Mouse (Mus musculus) spleen, postnatal 10 days (tissue): ENCODE data around the gene Rheb.
A peak's percentile ranks its signal among the peaks of the same experiment; 100 is the strongest.
"Not testable (repeated sequence)": the region's sequence is repeated elsewhere in the genome, so short reads cannot be mapped to it uniquely, and the experiment has no call there.

Source experiments
- DNase-seq, 2 experiments: peaks; one replicate each; pipeline ENCODE4 v3.0.0; 2021 to 2022; ENCODE audit warnings: low spot score in 2 of 2

Gene Rheb

GRCm38 (mm10) chr5:24841662-24842273 is 656 bp downstream of the Rheb start:
- peak in 1 of 2 experiments; percentile 72 for DNase-seq

DNA sequence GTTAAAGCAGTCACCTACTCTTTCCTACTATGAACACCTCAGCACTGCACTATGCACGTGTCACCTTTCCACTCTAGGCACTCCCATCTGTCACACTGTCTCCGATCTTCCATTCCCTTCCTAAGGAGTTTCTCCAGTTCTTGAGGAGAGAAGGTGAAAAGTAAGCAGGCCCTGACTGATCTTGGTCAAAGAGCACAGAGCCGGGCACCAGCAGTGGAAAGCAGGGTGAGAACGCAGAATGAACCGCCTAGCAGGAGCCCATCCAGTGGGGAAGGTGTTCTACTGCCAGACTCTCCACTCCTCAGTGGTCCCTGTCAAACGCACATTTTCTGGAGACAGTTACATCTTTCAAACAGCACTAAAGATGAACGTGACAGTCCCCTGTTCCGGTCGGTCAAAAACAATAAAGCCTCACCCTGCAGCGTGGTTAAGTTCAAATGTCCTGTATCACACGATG is 1.4 kb downstream of the Rheb start:
- peak; percentile 31 to 34 for DNase-seq

GRCm38 (mm10) chr5:24834491-24834890 is 7.9 kb downstream of the Rheb start:
- DNase-seq, result no peak

- DNase-seq, result no peak
These were observed 10.5 kb downstream of the Rheb start for GRCm38 (mm10) chr5:24831912-24832311.

DNA sequence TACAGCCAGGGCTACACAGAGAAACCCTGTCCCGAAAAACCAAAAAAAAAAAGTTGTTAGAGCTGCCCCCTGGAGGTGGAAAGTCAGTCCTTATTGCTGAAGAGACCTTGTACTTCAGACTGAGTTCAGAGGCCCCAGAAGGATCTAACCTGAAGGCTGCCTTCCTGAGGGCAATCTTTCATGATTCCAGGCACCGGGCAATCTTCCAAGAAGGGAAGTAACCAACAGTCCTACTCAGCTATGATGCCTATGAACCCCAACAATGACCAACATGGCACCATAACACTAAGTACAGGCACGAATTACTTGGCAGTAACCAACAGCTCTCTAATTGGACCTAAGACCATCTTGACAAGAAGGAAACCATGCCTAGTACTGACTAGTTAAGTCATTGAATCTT is 14.0 kb downstream of the Rheb start:
- DNase-seq, result no peak

GRCm38 (mm10) chr5:24827173-24827572 is 15.3 kb downstream of the Rheb start:
- DNase-seq, result no peak

DNA sequence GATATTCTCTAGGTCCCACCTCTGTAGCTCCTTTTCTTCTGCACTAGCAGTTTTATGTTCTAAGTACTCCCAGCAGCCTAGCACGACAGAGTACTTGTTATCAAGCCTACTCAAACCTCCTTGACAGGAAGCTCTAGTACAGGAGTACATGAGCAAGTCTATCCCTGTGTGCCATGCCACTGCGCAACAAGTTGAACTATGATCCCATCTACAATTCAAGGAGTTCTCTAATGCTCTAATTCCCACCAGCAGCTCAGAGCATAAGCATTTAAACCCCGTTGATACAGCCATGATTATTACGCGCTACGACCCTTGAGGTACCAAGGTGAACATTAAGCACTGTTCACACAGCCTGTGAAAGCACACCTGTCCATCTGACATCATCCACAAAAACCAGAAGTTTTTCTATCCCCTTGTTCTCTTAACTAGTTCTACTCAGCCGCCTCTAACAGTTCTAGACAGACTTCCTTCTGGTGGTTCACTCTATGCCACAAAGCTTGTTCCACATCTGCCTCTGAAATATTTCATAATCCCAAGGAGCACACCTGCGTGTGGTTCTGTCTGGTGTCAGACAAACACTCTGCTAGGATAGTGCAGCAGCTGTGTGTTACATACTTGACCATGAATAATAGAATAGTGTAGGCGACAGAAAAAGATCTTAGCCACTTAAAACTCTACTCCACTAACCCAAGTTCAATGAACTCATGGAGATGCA is 16.2 kb downstream of the Rheb start:
- no peak for DNase-seq

DNA sequence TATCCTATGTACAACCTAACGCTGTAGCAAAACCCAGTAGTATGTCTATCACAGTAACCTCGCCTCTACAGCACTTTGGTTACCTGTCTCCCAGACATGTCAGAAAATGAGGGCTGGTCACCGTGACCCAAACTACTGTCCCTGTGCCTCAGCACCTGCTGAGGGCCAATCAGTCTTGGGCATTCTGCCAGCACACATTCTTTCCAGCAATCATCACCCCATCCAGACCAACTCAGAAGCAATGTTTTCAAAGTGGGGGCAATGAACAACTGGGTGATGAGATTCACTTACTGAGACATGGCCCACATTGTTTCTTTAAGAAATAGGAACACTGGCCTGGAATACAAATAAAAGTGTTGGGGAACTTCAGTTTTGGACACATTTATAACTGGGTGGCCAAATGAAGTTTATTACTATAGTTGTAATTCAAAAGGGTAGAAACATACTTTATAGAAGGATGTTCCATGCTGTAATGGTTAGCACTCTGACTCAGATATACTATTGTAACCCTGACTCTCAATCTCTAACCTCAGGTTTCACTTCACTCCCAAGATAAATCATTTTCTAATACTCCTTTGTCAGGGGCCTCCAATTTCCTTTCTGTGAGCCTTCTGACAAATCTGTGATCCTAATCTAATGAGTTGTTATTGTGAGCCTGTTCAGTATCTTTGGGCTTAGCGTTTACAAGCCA is 16.9 kb downstream of the Rheb start:
- no peak for DNase-seq

DNA sequence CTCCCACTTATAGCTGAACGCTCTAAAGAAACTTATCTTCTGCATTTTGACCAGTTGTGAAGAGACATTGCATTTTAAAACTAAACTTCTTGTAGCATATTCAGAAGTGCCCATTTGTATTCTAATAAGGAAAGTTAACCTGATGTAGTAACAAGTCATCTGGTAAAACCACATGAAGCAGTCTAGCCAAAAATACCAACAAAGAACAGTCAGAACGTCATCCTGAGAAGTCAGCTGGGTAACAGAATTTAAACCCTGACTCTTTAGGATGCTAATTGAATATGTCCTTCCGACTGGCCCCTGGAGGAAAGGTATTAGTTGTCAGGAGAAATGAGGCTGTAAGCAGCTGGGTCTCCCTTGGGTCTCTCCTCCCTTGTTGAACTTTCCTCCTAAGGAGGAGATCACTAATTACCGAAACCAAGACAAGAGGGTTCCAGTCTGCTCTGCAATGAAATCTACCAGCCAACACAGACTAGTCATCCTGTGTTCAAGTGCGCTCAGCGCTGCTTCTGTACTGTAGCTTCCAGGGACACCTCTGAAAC is 18.5 kb downstream of the Rheb start:
- no peak for DNase-seq

DNA sequence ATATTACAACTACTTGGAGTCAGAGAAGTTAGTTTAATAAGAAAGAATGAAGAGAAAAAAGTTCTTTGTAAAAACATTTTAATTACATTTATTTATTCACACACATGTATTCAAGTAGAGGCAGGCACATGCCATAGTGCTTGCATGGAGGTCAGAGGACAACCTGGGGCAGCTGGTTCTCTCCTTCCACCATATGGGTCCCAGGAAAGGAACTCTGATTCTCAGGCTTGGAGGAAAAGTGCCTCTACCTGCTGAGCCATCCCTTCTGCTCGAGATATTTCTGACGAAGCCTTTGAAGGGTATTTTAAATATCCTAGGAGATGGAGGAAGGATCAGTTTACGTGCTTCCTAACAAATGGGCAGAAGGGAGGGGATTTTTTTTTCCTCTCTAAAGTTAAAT is 19.6 kb downstream of the Rheb start:
- DNase-seq, result no peak

DNA sequence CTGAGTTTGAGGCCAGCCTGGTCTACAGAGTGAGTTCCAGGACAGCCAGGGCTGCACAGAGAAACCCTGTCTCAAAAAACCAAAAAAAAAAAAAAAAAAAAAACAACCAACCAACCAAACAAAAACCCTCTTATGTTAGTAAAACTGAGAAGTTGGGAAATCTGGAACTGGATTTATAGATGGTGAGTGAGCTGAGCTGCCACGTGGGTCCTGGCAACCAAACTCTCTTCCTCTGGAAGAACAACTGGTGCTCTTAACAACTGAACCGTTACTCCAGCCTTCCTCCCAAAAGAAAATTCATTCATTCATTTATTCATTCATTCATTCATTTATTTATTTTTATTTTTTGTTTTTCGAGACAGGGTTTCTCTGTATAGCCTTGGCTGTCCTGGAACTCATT is 20.2 kb downstream of the Rheb start:
- not testable (repeated sequence) for DNase-seq

DNA sequence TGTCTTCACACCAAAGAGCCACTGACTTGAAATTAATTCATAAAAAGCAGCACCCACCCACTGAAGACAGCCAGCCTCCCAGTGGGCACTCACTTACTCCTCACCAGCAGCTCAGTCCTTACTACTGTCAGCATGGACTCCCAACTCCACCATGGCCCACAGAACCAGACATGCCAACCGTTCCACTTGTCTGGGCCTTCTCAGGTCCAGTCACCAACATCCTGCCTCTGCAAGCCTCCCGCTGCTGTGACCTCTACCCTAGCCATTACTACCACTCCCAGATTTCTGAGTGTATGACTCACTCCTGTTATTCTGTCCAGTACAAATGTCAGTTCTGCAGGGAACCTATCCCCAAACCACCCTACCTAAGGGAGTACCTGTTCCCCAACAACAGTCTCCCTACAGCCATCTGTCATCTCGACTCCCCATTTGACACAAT is 21.0 kb downstream of the Rheb start:
- no peak for DNase-seq

DNA sequence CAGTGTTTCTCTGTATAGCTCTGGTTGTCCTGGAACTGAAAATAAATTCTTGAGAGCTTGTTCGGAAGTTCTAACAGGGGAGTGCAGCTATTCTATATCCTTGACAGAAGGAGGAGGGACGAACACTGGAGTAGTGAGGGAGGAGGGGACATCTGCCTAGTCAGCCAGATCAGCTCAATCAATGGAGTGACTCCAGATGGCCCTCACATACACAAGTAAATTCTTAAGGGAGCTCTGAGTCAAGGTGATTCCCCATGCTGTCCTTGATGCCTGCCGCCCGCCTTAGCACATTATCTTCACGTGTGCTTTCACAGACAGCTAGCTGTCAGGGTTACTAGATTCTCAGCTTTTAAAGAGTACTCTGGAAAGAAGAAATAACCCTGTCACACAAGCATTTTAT is 21.8 kb downstream of the Rheb start:
- DNase-seq, result no peak

- DNase-seq, result no peak
These were observed 25.2 kb downstream of the Rheb start for GRCm38 (mm10) chr5:24817191-24817590.

DNA sequence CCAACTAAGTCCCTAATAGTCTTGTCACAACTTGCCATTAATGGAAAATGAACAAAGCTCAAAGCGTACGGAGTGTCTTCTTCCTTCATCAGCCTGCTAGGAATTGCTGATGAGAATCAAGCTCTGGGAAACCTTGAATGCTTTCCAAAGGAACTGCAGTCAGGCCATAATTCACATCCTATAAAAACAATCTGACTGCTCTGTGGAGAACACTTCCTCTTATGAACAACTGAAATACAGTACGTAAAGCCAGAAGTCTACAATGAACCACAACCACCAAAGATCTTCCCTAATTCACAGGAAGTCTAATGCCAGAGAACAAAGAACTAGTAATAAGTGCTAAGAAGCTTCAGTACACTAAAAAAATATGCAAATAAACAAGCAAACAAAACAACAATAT is 28.5 kb downstream of the Rheb start:
- DNase-seq, result no peak

- no peak for DNase-seq
These were observed 29.4 kb downstream of the Rheb start for GRCm38 (mm10) chr5:24813005-24813404.

DNA sequence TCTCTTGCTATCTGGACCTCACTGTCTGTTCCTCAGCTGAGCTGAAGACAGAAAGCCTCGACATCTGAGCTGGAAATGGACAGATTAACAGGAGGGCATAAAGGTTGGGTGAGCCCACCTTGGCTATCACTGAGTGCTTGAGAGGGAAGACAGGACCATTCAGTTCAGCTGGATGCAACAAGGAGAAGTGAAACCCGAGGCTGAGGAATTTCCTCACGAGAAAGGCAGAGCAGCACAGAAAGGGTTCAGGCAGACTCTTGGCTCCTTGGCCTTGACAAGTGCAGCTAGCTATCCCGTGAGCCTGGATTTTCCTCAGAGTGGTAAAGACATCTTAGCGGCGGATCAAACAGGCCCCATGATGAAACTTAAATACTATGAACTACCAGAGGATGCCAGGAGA is 37.2 kb downstream of the Rheb start:
- DNase-seq, result no peak

GRCm38 (mm10) chr5:24804661-24805060 is 37.8 kb downstream of the Rheb start:
- no peak for DNase-seq

GRCm38 (mm10) chr5:24801841-24802624 is 40.4 kb downstream of the Rheb start:
- no peak for DNase-seq

DNA sequence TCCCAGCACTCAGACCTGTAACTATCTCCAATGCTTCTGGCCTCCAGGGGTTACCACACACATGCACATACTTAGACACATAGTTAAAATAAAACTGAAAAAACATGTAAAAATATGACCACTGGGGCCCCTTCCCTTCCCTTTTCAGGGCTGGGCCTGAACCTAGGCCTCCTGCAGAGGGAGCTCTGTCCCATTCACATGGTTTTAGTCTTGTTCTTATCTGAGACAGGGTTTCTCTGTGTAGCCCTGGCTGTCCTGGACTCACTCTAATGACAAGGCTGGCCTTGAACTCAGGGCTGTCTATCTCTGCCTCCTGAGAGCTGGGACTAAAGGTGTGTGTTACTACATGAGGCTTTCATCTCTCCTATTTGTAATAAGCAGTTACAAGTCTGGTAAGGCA is 42.0 kb downstream of the Rheb start:
- DNase-seq, result no peak

- DNase-seq, result no peak
These were observed 43.8 kb downstream of the Rheb start for GRCm38 (mm10) chr5:24798639-24799038.

- DNase-seq, result no peak
These were observed 44.6 kb downstream of the Rheb start for GRCm38 (mm10) chr5:24797858-24798257.
